Mouse (Mus musculus) monocyte, adult 59 days (primary cell): Measurements from ENCODE around the gene Gstp2. TPM values are rescaled to one million over a fixed set of nuclear protein-coding genes. Genes with fewer than 3 reads are reported as not detected.

Experiments used
- total RNA-seq, 2 experiments: library from RNA; stranded (reverse); gene quantifications; one replicate each; pipeline ENCODE4 v1.2.4; 2023

Gstp2 gene
- total RNA-seq: 10 to 100 TPM; 15.3 to 58.8 TPM

DNA sequence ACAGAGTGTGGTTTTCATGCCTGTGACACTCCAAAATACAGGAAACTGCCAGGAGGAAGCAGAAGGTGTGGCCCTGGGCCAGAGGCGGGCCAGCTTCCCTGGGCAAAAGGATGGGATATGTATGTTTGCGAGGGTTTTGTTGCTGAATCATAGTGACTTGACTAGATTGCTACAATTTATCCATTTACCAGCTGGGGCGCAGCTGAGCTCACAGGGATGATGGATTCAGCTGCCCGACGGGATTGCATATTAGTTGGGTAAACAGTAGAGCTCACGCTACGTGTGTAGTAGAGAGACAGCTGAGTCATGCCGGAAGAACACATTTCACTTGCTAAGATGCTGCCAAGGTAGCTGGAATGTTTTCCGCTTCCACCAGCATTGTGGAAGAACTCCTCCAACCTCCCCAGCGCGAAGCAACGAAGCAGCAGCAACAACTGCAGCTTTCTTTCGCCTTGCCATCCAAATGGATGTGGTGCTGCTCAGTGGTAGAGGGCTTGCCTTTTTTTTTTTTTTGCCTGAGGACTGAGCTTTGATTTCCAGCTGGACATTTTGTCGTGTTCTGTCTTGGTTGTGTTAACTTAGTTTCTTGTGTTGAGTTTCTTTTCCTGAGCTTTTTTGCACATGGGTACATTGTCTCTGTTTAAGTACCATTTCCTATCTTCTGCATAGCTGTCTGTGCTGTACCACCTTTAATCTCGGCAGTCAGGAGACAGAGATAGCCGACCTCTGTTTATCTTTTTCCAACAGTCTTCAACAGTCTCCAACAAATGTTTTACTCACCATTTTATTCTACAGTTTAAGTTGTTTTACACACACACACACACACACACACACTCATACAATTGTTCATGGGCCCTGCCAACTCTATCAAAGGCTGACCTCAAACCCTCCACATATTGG is at the start of gene Gstp2:
Gene Gstp2, minus strand, starts transcription at position 58 of the 900 bp plus-strand sequence.

GRCm38 (mm10) chr19:4081394-4081793 is 35.6 kb upstream of the Gstp2 start, which contains the start of gene Cabp2:
Gene Cabp2, plus strand, starts transcription at chr19:4081578.

GRCm38 (mm10) chr19:4059069-4059740 is 13.4 kb upstream of the Gstp2 start, which contains the start of gene Gstp3:
Gene Gstp3, minus strand, starts transcription at chr19:4059569.

GRCm38 (mm10) chr19:4037788-4038232 is 8.0 kb downstream of the Gstp2 start, which contains the start of gene Gstp1:
Gene Gstp1, minus strand, starts transcription at chr19:4037985.

DNA sequence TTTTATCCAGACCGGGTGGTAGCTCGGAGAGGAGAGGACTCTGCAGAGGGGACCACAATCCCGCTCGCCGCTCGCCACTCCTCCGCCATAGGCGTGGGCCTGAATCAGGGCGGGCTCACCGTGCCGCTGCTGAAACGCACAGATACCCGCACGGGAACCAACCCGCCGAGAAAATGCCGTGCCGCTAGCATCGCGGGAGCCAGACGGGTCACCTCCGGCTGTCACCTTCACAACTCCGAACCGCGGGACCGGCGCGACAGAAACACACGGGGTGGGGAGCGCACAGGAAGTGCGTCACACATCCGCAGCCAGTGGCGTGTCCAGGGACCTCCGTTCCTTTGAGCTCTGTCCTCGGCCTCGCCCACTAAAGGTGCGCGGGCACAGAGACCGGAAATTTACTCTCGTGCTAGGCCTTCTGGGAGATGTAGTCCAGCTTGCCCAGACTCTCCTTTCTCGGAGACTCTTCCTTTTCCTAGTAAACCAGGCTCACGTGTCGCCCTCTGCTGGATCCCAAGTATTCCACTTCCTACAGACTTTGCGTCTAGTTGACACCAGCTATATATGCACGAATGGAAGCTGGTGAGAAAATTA is 33.3 kb downstream of the Gstp2 start, which contains the start of gene Ndufv1:
Gene Ndufv1, minus strand, starts transcription at position 375 of the 591 bp plus-strand sequence.

GRCm38 (mm10) chr19:4003112-4003511 is 42.7 kb downstream of the Gstp2 start, which contains the start of gene Doc2g:
Gene Doc2g, plus strand, starts transcription at chr19:4003313.

DNA sequence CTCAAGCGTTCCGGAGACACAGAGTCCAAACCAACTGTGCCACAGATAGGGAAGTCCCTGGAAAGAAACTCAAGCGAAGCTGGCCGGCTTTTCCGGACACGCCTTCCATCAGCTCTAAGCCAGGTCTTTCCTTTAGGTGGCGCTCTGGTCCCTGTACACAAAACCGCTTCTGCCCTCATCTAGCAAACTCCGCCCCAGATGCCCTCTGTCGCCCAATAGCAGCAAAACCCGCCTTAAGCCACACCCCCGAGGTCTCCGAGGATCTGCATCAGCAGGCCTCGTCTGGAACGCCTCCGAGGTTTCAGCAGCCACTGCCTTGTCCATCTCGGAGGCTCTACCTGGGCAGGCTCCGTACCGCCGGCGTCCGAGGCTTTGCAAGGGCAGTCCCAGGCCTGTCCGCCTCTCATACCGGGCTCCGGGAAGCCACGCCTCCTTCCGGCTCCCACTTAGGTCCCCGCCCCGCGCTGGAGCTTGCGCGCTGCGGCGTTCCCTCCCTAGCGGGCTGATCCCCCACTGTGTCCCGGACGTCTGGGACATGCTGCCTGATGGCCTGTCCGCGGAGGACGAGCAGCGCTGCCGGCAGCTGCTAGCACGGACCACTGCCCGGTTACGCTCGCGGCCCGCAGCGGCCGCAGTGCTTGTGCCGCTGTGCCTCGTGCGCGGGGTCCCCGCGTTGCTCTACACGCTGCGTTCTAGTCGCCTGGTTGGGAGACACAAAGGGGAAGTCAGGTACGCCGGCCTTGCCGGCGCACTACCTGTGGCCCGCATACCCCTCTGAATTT is 45.5 kb downstream of the Gstp2 start, which contains the start of the genes Nudt8 and Gm49405:
Gene Nudt8, plus strand, starts transcription at position 462 of the 782 bp plus-strand sequence.
Gene Gm49405, plus strand, starts transcription at position 508 of the 782 bp plus-strand sequence.

DNA sequence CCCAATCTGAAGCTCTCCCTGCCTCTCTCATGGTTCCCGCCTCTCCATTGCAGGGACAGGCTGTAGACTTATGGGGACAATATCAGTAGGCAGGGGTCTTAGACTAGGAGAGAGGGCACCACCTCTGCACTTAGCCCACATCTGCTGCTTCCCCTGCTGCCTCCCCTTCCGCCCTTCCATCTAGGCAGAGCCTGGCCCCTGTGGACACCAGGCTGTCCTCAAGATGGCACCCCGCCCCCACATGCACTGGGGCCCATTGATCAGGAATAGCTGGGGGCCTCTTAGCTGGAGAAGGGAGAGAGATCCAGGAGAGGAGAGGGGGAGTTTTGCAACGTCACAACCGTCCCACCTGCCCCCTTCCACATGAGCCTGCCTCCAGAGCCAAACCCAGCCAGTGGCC is 53.4 kb downstream of the Gstp2 start, which contains the start of gene Tbx10:
Gene Tbx10, plus strand, starts transcription at position 337 of the 400 bp plus-strand sequence.

Other genes starting within 250 kb of the Gstp2 start
- gene Chka, start 194.2 kb downstream of the Gstp2 start, total RNA-seq: 10 to 100 TPM; 72.2 to 84.5 TPM
- 100 to 1,000 TPM; 482 to 489 TPM for gene Tcirg1, start 138.9 kb downstream of the Gstp2 start, total RNA-seq
- gene Ndufs8, start 133.2 kb downstream of the Gstp2 start, total RNA-seq: 10 to 100 TPM; 86.9 to 96.9 TPM
- 10 to 100 TPM; 87.1 to 88.5 TPM for gene Aldh3b1, start 116.2 kb downstream of the Gstp2 start, total RNA-seq
- 100 to 1,000 TPM; 733 to 761 TPM for gene Unc93b1, start 110.8 kb downstream of the Gstp2 start, total RNA-seq
- under 1 TPM; 0.33 to 0.52 TPM for gene Aldh3b3, start 87.4 kb downstream of the Gstp2 start, total RNA-seq
- 1 to 10 TPM; 4.2 to 6.3 TPM for gene Aldh3b2, start 73.7 kb downstream of the Gstp2 start, total RNA-seq
- not detected for gene Acy3, start 59.5 kb downstream of the Gstp2 start, total RNA-seq
- not detected for gene Tbx10, start 53.3 kb downstream of the Gstp2 start, total RNA-seq
- gene Nudt8, start 45.4 kb downstream of the Gstp2 start, total RNA-seq: 10 to 100 TPM in 1 of 2 experiments, 1 to 10 TPM in 1; 8.0 to 14.1 TPM
- 1 to 10 TPM; 1.5 to 1.6 TPM for gene Gm49405, start 45.4 kb downstream of the Gstp2 start, total RNA-seq
- 1 to 10 TPM; 2.5 to 4.8 TPM for gene Doc2g, start 42.7 kb downstream of the Gstp2 start, total RNA-seq
- 10 to 100 TPM; 58.0 to 65.5 TPM for gene Ndufv1, start 33.2 kb downstream of the Gstp2 start, total RNA-seq
- gene Gstp1, start 8.0 kb downstream of the Gstp2 start, total RNA-seq: 100 to 1,000 TPM; 150 to 173 TPM
- gene Gstp3, start 13.5 kb upstream of the Gstp2 start, total RNA-seq: 1 to 10 TPM; 6.8 to 7.6 TPM
- gene Cabp2, start 35.6 kb upstream of the Gstp2 start, total RNA-seq: not detected
- 100 to 1,000 TPM; 250 to 306 TPM for gene Cdk2ap2, start 51.2 kb upstream of the Gstp2 start, total RNA-seq
- gene Pitpnm1, start 54.0 kb upstream of the Gstp2 start, total RNA-seq: 100 to 1,000 TPM; 399 to 422 TPM
- gene Aip, start 79.8 kb upstream of the Gstp2 start, total RNA-seq: 100 to 1,000 TPM; 105 to 131 TPM
- under 1 TPM; 0.31 to 0.43 TPM for gene Gpr152, start 93.8 kb upstream of the Gstp2 start, total RNA-seq
- gene Cabp4, start 98.0 kb upstream of the Gstp2 start, total RNA-seq: 10 to 100 TPM in 1 of 2 experiments, 1 to 10 TPM in 1; 5.6 to 10.1 TPM
- gene Coro1b, start 102.6 kb upstream of the Gstp2 start, total RNA-seq: 100 to 1,000 TPM; 435 to 477 TPM
- 10 to 100 TPM; 13.1 to 17.2 TPM for gene Ptprcap, start 107.6 kb upstream of the Gstp2 start, total RNA-seq
- gene Rps6kb2, start 117.3 kb upstream of the Gstp2 start, total RNA-seq: 10 to 100 TPM; 41.7 to 47.8 TPM
- 1 to 10 TPM; 5.7 to 6.3 TPM for gene Carns1, start 129.5 kb upstream of the Gstp2 start, total RNA-seq
- gene Tbc1d10c, start 145.3 kb upstream of the Gstp2 start, total RNA-seq: 10 to 100 TPM; 29.8 to 31.7 TPM
- 100 to 1,000 TPM; 360 to 389 TPM for gene Ppp1ca, start 146.0 kb upstream of the Gstp2 start, total RNA-seq
- 10 to 100 TPM; 32.7 to 35.4 TPM for gene Rad9a, start 155.6 kb upstream of the Gstp2 start, total RNA-seq
- 10 to 100 TPM; 29.0 to 34.8 TPM for gene Clcf1, start 168.2 kb upstream of the Gstp2 start, total RNA-seq
- not detected for gene AC109138.7, start 168.3 kb upstream of the Gstp2 start, total RNA-seq
- 100 to 1,000 TPM; 108 to 115 TPM for gene Pold4, start 185.9 kb upstream of the Gstp2 start, total RNA-seq
- gene Ssh3, start 223.2 kb upstream of the Gstp2 start, total RNA-seq: 10 to 100 TPM; 50.8 to 51.4 TPM
- 10 to 100 TPM; 18.4 to 19.2 TPM for gene Ankrd13d, start 237.1 kb upstream of the Gstp2 start, total RNA-seq